Mouse (Mus musculus) adrenal gland, postnatal 10 days (tissue): ENCODE data around the gene 6720489N17Rik. TPM values are rescaled to one million over a fixed set of nuclear protein-coding genes. Genes with fewer than 3 reads are reported as not detected.
"Not testable (repeated sequence)": the region's sequence is repeated elsewhere in the genome, so short reads cannot be mapped to it uniquely, and the experiment has no call there.

ENCODE experiments used
- DNase-seq: peaks from one replicate; pipeline ENCODE4 v3.0.0; 2021; ENCODE audit warnings: mixed read lengths
- long read RNA-seq, 2 experiments: library from polyadenylated mRNA; stranded (forward); transcript quantifications; one replicate each; pipeline ENCODE4 v2.0.0; 2021
- microRNA-seq: library from miRNA; unstranded; fragments of <30 nt; microRNA quantifications from one replicate; pipeline ENCODE4 v1.2.0, GENCODE M21; 2021
- total RNA-seq, 2 experiments: library from RNA; stranded (reverse); gene quantifications; 2 replicates each; pipeline ENCODE4 v1.2.3; 2021

The 6720489N17Rik gene
- 1 to 10 TPM; 1.8 to 2.8 TPM for total RNA-seq
- long read RNA-seq, experiment 1: 0 reads
- long read RNA-seq, experiment 2, partial matches to known transcripts: 0 of 2 reads
- long read RNA-seq, experiment 2, other reads (novel, unspliced or antisense): 0 of 2 reads

- peak; percentile 84 for DNase-seq
Observed at GRCm38 (mm10) chr13:62623577-62624276, at the start of gene 6720489N17Rik. Gene 6720489N17Rik, minus strand, starts transcription at chr13:62624182.

- no peak for DNase-seq
Observed at GRCm38 (mm10) chr13:62653369-62653743, 29.4 kb upstream of the 6720489N17Rik start.

- peak; percentile 77 for DNase-seq
Observed at GRCm38 (mm10) chr13:62652681-62653368, 28.8 kb upstream of the 6720489N17Rik start.

- DNase-seq: peak; percentile 40
Observed at GRCm38 (mm10) chr13:62627071-62627470, 3.1 kb upstream of the 6720489N17Rik start.

GRCm38 (mm10) chr13:62624277-62624665 lies 289 bp upstream of the 6720489N17Rik start:
- DNase-seq: not testable (repeated sequence)

- not testable (repeated sequence) for DNase-seq
Observed at GRCm38 (mm10) chr13:62617449-62617848, 6.5 kb downstream of the 6720489N17Rik start.

- DNase-seq: not testable (repeated sequence)
Observed at GRCm38 (mm10) chr13:62571099-62571498, 52.9 kb downstream of the 6720489N17Rik start, which contains the start of gene Zfp934. Gene Zfp934, minus strand, starts transcription at chr13:62571199.

- DNase-seq: peak; percentile 43
Observed at GRCm38 (mm10) chr13:62561696-62562095, 62.3 kb downstream of the 6720489N17Rik start.

GRCm38 (mm10) chr13:62558189-62559110 lies 65.5 kb downstream of the 6720489N17Rik start, which contains the start of gene Zfp935:
Gene Zfp935, minus strand, starts transcription at chr13:62558511.
- DNase-seq: peak; percentile 79

Small RNAs within 50 kb of the gene (microRNA-seq; reads per million reads assigned to microRNA genes)
- not detected for gene Gm24020

Other genes with a start within 250 kb of the 6720489N17Rik start
- gene Gm3604, start 241.0 kb downstream of the 6720489N17Rik start, total RNA-seq: 1 to 10 TPM in 1 of 2 experiments, under 1 TPM in 1; 0.99 to 1.8 TPM
- gene Gm49359, start 157.3 kb downstream of the 6720489N17Rik start, total RNA-seq: 10 to 100 TPM; 10.8 to 14.2 TPM
- under 1 TPM in 1 of 2 experiments, not detected in 1; 0.93 TPM for gene Zfp935, start 65.7 kb downstream of the 6720489N17Rik start, total RNA-seq
- gene Zfp934, start 53.0 kb downstream of the 6720489N17Rik start, total RNA-seq: 1 to 10 TPM; 5.3 to 9.3 TPM
- 10 to 100 TPM in 1 of 2 experiments, 1 to 10 TPM in 1; 6.1 to 11.9 TPM for gene Platr25, start 136.5 kb upstream of the 6720489N17Rik start, total RNA-seq
- gene Gm5141, start 161.6 kb upstream of the 6720489N17Rik start, total RNA-seq: 1 to 10 TPM; 1.6 to 4.8 TPM
- gene Fbp2, start 234.2 kb upstream of the 6720489N17Rik start, total RNA-seq: 10 to 100 TPM in 1 of 2 experiments, 1 to 10 TPM in 1; 9.1 to 29.7 TPM